Mouse (Mus musculus) olfactory bulb, adult 2 months (tissue): ENCODE measurements around the gene Chmp1a. TPM values are rescaled to one million over a fixed set of nuclear protein-coding genes. Genes with fewer than 3 reads are reported as not detected.
A peak's percentile ranks its signal among the peaks of the same experiment; 100 is the strongest.
"Not testable (repeated sequence)": the region's sequence is repeated elsewhere in the genome, so short reads cannot be mapped to it uniquely, and the experiment has no call there.

ENCODE experiments used
- H3K27ac ChIP-seq: fragments of 200-500 bp; 2 replicates; pipeline ENCODE4 v1.5.1; 2012; ENCODE audit warnings: low read depth, low read length; ENCODE audit not compliant: insufficient read depth
- H3K4me1 ChIP-seq: fragments of 200-500 bp; 2 replicates; pipeline ENCODE4 v1.6.1; 2012; ENCODE audit warnings: low read length; ENCODE audit not compliant: control insufficient read depth, insufficient read depth
- H3K4me3 ChIP-seq: fragments of 200-500 bp; 2 replicates; pipeline ENCODE4 v1.5.1; 2012; ENCODE audit warnings: mild to moderate bottlenecking, low read depth, low read length, moderate library complexity; ENCODE audit not compliant: insufficient read depth
- CTCF ChIP-seq: fragments of 200-500 bp; IDR thresholded peaks from 2 replicates; pipeline ENCODE4 v1.5.1; 2012; ENCODE audit warnings: low read depth, mild to moderate bottlenecking, low read length, moderate library complexity; ENCODE audit not compliant: insufficient read depth
- POLR2A ChIP-seq: fragments of 200-500 bp; IDR thresholded peaks from 2 replicates; pipeline ENCODE4 v1.6.1; 2012; ENCODE audit warnings: mild to moderate bottlenecking, low read depth, low read length, moderate library complexity; ENCODE audit not compliant: insufficient read depth
- WGBS: fragments of 180-500 bp; shearing (Covaris S2); methylation state at CpG from one replicate; pipeline ENCODE4 v1.1.7; 2018; 5-methylcytosine and 5-hydroxymethylcytosine counted together
- polyA plus RNA-seq: library from polyadenylated mRNA; stranded (reverse); fragments of >200 nt; gene quantifications from 2 replicates; pipeline ENCODE4 v1.2.4, GENCODE M21; 2012; ENCODE audit warnings: low replicate concordance; ENCODE audit not compliant: missing spikeins, insufficient read depth, insufficient read length

Chmp1a gene
- polyA plus RNA-seq, 1 experiment, result not detected

DNA sequence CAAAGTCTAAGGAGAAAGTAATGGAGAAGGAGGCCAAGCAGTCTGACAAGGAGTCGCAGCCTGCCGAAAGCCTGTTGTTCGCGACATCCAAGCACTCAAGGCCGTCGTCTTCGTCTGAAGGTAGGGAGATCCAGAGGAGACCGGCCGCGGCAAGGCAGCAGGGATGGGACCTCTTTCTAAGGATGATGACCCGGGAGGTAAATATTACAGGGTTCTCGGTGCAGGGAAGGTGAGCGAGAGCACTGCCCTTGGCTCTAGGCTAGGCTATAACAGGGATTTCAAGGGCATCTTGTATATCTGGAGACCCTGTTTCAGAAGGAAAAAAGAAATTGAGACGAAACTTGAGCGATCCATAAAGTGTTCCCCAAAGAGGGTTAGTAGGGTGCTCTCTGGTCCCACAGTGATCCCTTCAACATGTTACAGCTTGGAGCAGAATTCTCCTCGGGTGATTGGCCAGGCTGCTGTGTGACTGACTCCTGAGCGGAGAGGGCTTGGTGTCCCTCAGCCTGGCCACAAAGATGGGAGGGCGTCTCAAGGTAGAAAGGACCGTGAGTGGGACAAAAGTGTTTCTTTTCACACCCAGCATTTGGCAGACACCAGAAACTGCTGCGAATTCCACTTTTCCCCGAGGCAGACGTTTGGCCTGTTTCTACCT is 682 bp upstream of the Chmp1a start:
- WGBS, result 10% methylated on average over 22 of the region's 22 CpGs
- Histone ChIP-seq H3K27ac (no peak overlapping the region; the same call in 1 of the 2 replicates), H3K4me1 (peaks cover 11% of the 10 kb centered on the region), H3K4me3 (peak overlapping the region; percentile 71)
- TF ChIP-seq POLR2A (no peak), CTCF (no peak; the same call in 1 of the 2 replicates)

DNA sequence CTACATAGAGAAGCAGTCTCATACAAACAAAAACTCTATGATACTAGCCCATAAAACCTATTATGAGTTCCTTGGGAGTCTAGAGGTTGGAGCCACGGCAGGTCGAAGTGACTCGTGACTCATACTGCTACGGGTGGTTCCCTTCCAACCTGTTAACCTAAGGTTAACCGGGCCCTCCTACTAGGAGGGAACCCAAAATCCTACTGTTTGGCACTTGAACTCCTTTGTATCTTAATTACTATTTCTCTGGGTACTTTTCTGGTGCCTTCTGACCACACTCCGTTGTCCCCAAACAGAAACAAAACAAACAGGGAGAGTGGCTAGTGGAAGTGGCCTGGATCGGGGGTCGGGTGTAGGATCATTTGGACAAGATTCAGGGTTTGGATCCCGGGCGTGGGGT is 687 bp downstream of the Chmp1a start:
- no peak overlapping the region for H3K27ac ChIP-seq
- H3K4me3 ChIP-seq, result peak overlapping the region; percentile 71
- TF ChIP-seq CTCF (no peak), POLR2A (no peak)
- WGBS, result 33% methylated on average over 10 of the region's 10 CpGs
- H3K4me1 ChIP-seq, result peaks cover 11% of the 10 kb centered on the region

DNA sequence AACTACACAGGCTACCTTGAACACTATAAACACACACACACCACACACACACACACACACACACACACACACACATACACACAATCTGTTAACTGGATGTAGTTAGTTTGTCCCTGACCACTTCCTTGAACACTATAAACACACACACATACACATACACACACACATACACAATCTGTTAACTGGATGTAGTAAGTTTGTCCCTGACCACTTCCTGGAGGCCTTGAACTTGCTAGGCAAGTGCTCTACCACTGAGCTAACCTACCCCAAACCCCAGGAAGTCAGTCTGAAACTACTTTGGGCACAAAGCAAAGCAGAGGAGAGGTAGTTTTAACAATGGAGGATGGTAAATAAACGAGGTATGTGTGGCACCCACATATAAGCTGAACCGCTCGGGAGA is 9.0 kb downstream of the Chmp1a start:
- 71% methylated on average over 3 of the region's 3 CpGs for WGBS

DNA sequence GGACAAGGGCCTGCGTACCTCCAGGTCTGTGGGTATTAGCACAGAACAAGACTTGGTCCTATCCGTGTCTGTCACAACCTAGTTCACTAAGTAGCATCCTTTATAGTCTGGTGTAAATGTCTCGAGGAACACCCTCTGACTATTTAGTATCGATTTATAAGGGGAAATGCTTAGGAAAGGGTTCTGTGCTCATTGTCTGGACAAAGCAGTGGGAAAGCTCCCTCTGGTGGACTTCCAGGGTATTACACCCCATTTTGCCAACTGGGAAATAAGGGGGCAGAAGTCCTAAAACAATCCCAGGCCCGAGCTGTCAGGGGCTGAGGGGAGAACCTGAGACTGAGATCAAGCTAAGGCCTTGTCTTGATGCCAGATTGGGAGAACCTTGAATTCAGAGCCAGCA is 10.3 kb downstream of the Chmp1a start:
- TF ChIP-seq POLR2A (no peak), CTCF (no peak)
- Histone ChIP-seq H3K4me1 (no peaks in the 10 kb centered on the region), H3K27ac (no peak overlapping the region), H3K4me3 (no peak overlapping the region)
- WGBS, result 20% methylated on average over 5 of the region's 5 CpGs

More for the DNA sequence above, 9.0 kb downstream of the Chmp1a start:
- Histone ChIP-seq H3K4me3 (no peak overlapping the region), H3K27ac (no peak overlapping the region), H3K4me1 (no peaks in the 10 kb centered on the region)
- no peak for TF ChIP-seq POLR2A
- TF ChIP-seq CTCF, result no peak

DNA sequence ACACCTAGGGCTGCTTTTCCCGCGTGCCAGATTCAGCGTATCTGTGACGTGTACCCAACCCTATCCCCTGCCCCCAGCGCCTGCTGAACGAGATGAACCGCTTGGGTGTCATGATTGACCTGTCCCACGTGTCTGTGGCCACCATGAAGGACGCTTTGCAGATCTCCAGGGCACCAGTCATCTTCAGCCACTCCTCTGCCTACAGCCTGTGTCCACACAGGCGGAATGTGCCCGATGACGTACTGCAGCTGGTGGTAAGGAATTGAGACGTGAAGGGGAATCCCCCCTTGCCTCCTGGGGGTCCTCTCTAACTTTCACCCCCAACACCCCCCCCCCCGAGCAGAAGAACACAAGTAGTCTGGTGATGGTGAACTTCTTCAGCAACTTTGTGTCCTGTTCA is 12.7 kb downstream of the Chmp1a start:
- 74% methylated on average over 14 of the region's 14 CpGs for WGBS
- no peak overlapping the region for H3K4me3 ChIP-seq
- TF ChIP-seq POLR2A, result no peak
- TF ChIP-seq CTCF, result no peak
- no peak overlapping the region for H3K27ac ChIP-seq
- no peaks in the 10 kb centered on the region for H3K4me1 ChIP-seq

DNA sequence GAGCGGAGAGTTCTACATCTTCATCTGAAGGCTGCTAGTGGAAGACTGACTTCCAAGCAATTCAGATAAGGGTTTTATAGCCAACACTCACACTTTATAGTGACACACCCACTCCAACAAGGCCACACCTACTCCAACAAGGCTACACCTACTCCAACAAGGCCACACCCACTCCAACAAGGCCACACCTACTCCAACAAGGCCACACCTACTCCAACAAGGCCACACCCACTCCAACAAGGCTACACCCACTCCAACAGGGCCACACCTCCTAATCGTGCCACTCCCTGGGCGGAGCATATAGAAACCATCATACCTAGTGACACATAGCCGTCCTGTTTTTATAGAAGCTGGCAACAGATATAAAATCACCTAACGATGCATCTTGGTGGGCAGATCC is 15.5 kb downstream of the Chmp1a start:
- WGBS, result 84% methylated on average over 5 of the region's 5 CpGs
- not testable (repeated sequence) for H3K4me3 ChIP-seq

DNA sequence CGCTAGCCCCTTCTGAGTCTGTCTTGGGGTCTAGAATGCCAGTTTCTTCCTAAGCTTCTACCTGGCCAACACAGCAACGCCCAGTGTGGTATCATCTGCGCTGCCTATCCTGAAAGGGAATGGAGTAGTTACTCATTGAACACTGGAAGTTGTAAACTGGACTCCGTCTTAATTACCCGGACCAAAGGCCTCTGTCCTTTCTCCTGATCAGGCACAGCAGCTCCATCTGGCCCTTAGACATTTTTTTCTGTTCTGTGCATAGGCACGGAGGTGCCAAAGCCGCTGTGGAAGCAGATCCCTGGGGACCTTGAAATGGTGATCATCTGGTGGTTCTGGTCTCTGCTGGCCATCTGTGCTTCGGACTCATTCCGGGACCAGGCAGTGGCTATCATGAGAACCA is 18.8 kb downstream of the Chmp1a start:
- 94% methylated on average over 9 of the region's 9 CpGs for WGBS
- peaks cover 24% of the 10 kb centered on the region for H3K4me1 ChIP-seq
- no peak overlapping the region for H3K4me3 ChIP-seq
- no peak for TF ChIP-seq CTCF
- TF ChIP-seq POLR2A, result no peak
- H3K27ac ChIP-seq, result no peak overlapping the region

More for the DNA sequence above, 15.5 kb downstream of the Chmp1a start:
- H3K27ac ChIP-seq, H3K4me1 ChIP-seq: not testable (repeated sequence)

DNA sequence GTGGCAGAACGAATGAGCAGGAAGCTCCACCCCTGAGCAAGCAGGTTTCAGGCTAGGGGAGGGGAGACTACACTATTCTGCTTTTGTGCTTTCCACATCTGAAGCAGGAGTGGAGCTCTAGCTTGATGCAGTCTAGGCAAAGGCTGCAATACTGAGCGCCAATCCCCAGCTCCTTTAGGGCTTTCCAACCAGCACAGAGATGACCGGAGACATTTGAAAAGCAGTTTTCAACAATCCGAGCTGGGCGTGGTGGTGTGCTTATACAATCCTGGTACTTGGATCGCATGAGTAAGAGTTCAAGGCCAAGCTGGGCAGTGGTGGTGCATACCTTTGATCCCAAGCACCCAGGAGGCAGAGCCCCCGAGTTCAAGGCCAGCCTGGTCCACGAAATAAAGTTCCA is 20.7 kb downstream of the Chmp1a start:
- TF ChIP-seq CTCF (no peak), POLR2A (no peak)
- WGBS, result 57% methylated on average over 8 of the region's 8 CpGs
- Histone ChIP-seq H3K27ac (peak overlapping the region; percentile 80), H3K4me3 (no peak overlapping the region), H3K4me1 (peaks cover 31% of the 10 kb centered on the region)

DNA sequence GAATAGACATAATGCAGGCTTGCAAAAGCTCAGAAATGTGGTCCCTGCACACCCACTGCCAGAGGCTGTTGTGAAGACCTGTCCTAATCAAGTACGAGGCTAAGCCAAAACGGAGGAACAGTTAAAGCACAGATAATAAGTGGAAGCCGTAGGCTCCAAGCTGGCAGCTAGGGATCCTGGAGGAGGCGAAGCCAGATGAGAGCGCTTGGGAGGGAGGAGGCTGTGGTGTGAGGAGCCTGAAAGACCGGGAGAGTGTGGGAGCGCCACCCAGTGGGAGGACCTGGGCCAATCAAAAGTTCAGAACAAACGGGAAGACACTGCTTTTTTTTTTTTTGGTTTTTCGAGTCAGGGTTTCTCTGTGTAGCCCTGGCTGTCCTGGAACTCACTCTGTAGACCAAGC is 21.9 kb downstream of the Chmp1a start:
- TF ChIP-seq CTCF (peak; percentile 52; the same call in 1 of the 2 replicates), POLR2A (no peak)
- Histone ChIP-seq H3K4me3 (no peak overlapping the region), H3K27ac (peak overlapping the region; percentile 77; the same call in 1 of the 2 replicates), H3K4me1 (peaks cover 31% of the 10 kb centered on the region)
- 1% methylated on average over 9 of the region's 9 CpGs for WGBS

DNA sequence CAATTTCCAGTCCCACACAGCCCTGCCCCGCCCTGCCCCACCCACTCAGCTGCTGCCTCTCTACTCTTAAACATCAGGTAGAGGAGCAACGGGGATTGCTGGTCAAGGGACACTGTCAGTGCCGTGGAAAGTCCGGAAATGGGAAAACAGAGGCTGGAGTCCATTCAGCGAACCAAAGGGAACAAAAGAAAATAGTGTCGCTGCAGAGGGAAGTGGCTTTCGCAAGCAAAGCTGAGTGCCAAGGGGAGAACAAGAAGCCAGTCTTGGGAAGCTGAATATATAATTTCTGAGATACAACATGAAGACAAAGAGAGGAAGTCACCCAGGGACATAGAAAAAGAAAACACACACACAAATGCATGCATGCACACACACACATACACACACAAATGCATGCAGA is 23.7 kb downstream of the Chmp1a start:
- WGBS, result 43% methylated on average over 7 of the region's 7 CpGs
- Histone ChIP-seq H3K4me3 (no peak overlapping the region), H3K4me1 (peaks cover 31% of the 10 kb centered on the region), H3K27ac (no peak overlapping the region)
- TF ChIP-seq POLR2A (no peak), CTCF (no peak)
